Mouse (Mus musculus) forebrain, postnatal 0 days (tissue): Measurements from ENCODE around the gene Evl. TPM values are rescaled to one million over a fixed set of nuclear protein-coding genes. Genes with fewer than 3 reads are reported as not detected.

Experiments used
- ATAC-seq: fragments of 200-750 bp; cut with Nextera tagmentation; 2 replicates; pipeline ENCODE4 v1.8.0; 2017; ENCODE audit warnings: mild to moderate bottlenecking, moderate library complexity
- DNase-seq: peaks from one replicate; pipeline ENCODE4 v3.0.0-alpha.2; 2015
- H3K27ac ChIP-seq: fragments of 300-500 bp; sonication (generic); 2 replicates; pipeline ENCODE4 v1.5.1; 2014; ENCODE audit warnings: low read depth, mild to moderate bottlenecking, antibody characterized with exemption, low read length, moderate library complexity, mixed read lengths
- H3K27me3 ChIP-seq: fragments of 300-500 bp; sonication (generic); 2 replicates; pipeline ENCODE4 v1.6.1; 2014; ENCODE audit warnings: mild to moderate bottlenecking, low read length, mixed read lengths; ENCODE audit not compliant: insufficient read depth
- H3K36me3 ChIP-seq: fragments of 300-500 bp; sonication (generic); 2 replicates; pipeline ENCODE4 v1.6.1; 2014; ENCODE audit warnings: mild to moderate bottlenecking, moderate library complexity; ENCODE audit not compliant: insufficient read depth
- H3K4me1 ChIP-seq: fragments of 300-500 bp; sonication (generic); 2 replicates; pipeline ENCODE4 v1.6.1; 2014; ENCODE audit warnings: antibody characterized with exemption; ENCODE audit not compliant: insufficient read depth
- H3K4me2 ChIP-seq: fragments of 300-500 bp; sonication (generic); 2 replicates; pipeline ENCODE4 v1.6.1; 2014; ENCODE audit warnings: low read depth, mild to moderate bottlenecking, moderate library complexity
- H3K4me3 ChIP-seq: fragments of 300-500 bp; sonication (generic); 2 replicates; pipeline ENCODE4 v1.5.1; 2014; ENCODE audit warnings: low read depth, low read length, mixed read lengths
- H3K9ac ChIP-seq: fragments of 300-500 bp; sonication (generic); 2 replicates; pipeline ENCODE4 v1.6.1; 2014; ENCODE audit warnings: mild to moderate bottlenecking
- H3K9me3 ChIP-seq: fragments of 300-500 bp; sonication (generic); 2 replicates; pipeline ENCODE4 v1.6.1; 2016; ENCODE audit warnings: low read length
- CTCF ChIP-seq: sonication (generic); IDR thresholded peaks from 2 replicates; pipeline ENCODE4 v1.5.1; 2016; ENCODE audit warnings: antibody characterized with exemption, control low read depth, low read depth
- WGBS: fragments of 180-500 bp; shearing (Covaris S2); extraction: QIAGEN DNeasy Blood & Tissue Kit; methylation state at CpG from one replicate; pipeline ENCODE4 v1.1.7; 2014; 5-methylcytosine and 5-hydroxymethylcytosine counted together
- polyA plus RNA-seq: library from polyadenylated mRNA; unstranded; fragments of >200 nt; fragmentation: Nextera tagmentation; extraction: Ambion mirVana; gene quantifications from 2 replicates; pipeline ENCODE4 v1.2.1, GENCODE M21; 2015
- total RNA-seq: library from RNA; depleted of rRNA; stranded (reverse); fragments of >200 nt; gene quantifications from 2 replicates; pipeline ENCODE4 v1.2.3, GENCODE M21; 2014

Gene Evl
- total and polyA plus RNA-seq, 2 experiments from 2014 or later: 183 to 260 TPM

GRCm38 (mm10) chr12:108668606-108669235, 114.2 kb downstream of the Evl start:
- H3K9ac ChIP-seq: no peak overlapping the region
- peak; percentile 57 for DNase-seq
- H3K9me3 ChIP-seq: no peaks in the 10 kb centered on the region
- WGBS: 41% methylated on average over 8 of the region's 8 CpGs
- 0 out of 2 replicates have a peak overlapping the region, but pooled peaks have one; percentile 21 for H3K27ac ChIP-seq
- 0 out of 2 replicates have a peak, but pooled peaks cover 3% of the 10 kb centered on the region for H3K4me1 ChIP-seq
- no peak overlapping the region for H3K4me3 ChIP-seq
- peaks cover 20% of the 10 kb centered on the region for H3K36me3 ChIP-seq
- no peak overlapping the region for H3K4me2 ChIP-seq
- no peak for TF ChIP-seq CTCF
- peak; percentile 58 for ATAC-seq
- H3K27me3 ChIP-seq: no peaks in the 10 kb centered on the region

- H3K27ac ChIP-seq: no peak overlapping the region
- DNase-seq (no peak), ATAC-seq (no peak)
- 92% methylated on average over 2 of the region's 2 CpGs for WGBS
- H3K36me3 ChIP-seq: peaks cover 44% of the 10 kb centered on the region
- H3K4me2 ChIP-seq: no peak overlapping the region
- H3K9ac ChIP-seq: no peak overlapping the region
- H3K4me1 ChIP-seq: 0 out of 2 replicates have a peak, but pooled peaks cover 3% of the 10 kb centered on the region
- no peak for TF ChIP-seq CTCF
- no peaks in the 10 kb centered on the region for H3K27me3 ChIP-seq
- no peak overlapping the region for H3K4me3 ChIP-seq
- no peaks in the 10 kb centered on the region for H3K9me3 ChIP-seq
Observed at GRCm38 (mm10) chr12:108671541-108671940, 117.0 kb downstream of the Evl start.

GRCm38 (mm10) chr12:108672908-108673307, 118.4 kb downstream of the Evl start:
- Histone ChIP-seq H3K9me3 (no peaks in the 10 kb centered on the region), H3K4me3 (no peak overlapping the region), H3K27ac (no peak overlapping the region), H3K4me2 (no peak overlapping the region), H3K27me3 (no peaks in the 10 kb centered on the region), H3K4me1 (0 out of 2 replicates have a peak, but pooled peaks cover 3% of the 10 kb centered on the region), H3K9ac (no peak overlapping the region), H3K36me3 (peaks cover 55% of the 10 kb centered on the region)
- WGBS: 81% methylated on average over 4 of the region's 4 CpGs
- no peak for TF ChIP-seq CTCF
- DNase-seq (no peak), ATAC-seq (no peak)

- DNase-seq: no peak
- Histone ChIP-seq H3K27me3 (no peaks in the 10 kb centered on the region), H3K27ac (no peak overlapping the region), H3K4me1 (0 out of 2 replicates have a peak, but pooled peaks cover 2% of the 10 kb centered on the region), H3K9me3 (no peaks in the 10 kb centered on the region), H3K36me3 (peaks cover 57% of the 10 kb centered on the region), H3K9ac (no peak overlapping the region), H3K4me2 (no peak overlapping the region), H3K4me3 (no peak overlapping the region)
- no peak for TF ChIP-seq CTCF
- no peak for ATAC-seq
- WGBS: 70% methylated on average over 3 of the region's 3 CpGs
Observed at GRCm38 (mm10) chr12:108673546-108673945, 119.0 kb downstream of the Evl start.

- H3K4me2 ChIP-seq: no peak overlapping the region
- H3K9ac ChIP-seq: no peak overlapping the region
- H3K36me3 ChIP-seq: peaks cover 65% of the 10 kb centered on the region
- no peak for TF ChIP-seq CTCF
- ATAC-seq: no peak; the same call in 1 of the 2 replicates
- peak; percentile 21 for DNase-seq
- H3K27ac ChIP-seq: no peak overlapping the region
- no peak overlapping the region for H3K4me3 ChIP-seq
- WGBS: 63% methylated on average over 4 of the region's 4 CpGs
- no peaks in the 10 kb centered on the region for H3K9me3 ChIP-seq
- no peaks in the 10 kb centered on the region for H3K4me1 ChIP-seq
- H3K27me3 ChIP-seq: no peaks in the 10 kb centered on the region
Observed at GRCm38 (mm10) chr12:108674502-108674901, 120.0 kb downstream of the Evl start.

GRCm38 (mm10) chr12:108674916-108675315, 120.4 kb downstream of the Evl start:
- ATAC-seq (no peak), DNase-seq (no peak)
- no peak for TF ChIP-seq CTCF
- Histone ChIP-seq H3K36me3 (peaks cover 66% of the 10 kb centered on the region), H3K4me3 (no peak overlapping the region), H3K27me3 (no peaks in the 10 kb centered on the region), H3K27ac (no peak overlapping the region), H3K9me3 (no peaks in the 10 kb centered on the region), H3K9ac (no peak overlapping the region), H3K4me2 (no peak overlapping the region), H3K4me1 (no peaks in the 10 kb centered on the region)
- 92% methylated on average over 2 of the region's 2 CpGs for WGBS

- DNase-seq: no peak
- 84% methylated on average over 8 of the region's 8 CpGs for WGBS
- TF ChIP-seq CTCF: peak; percentile 32; the same call in 1 of the 2 replicates
- Histone ChIP-seq H3K9ac (no peak overlapping the region), H3K4me2 (no peak overlapping the region), H3K27ac (no peak overlapping the region), H3K36me3 (peaks cover 71% of the 10 kb centered on the region), H3K4me1 (no peaks in the 10 kb centered on the region), H3K27me3 (no peaks in the 10 kb centered on the region), H3K9me3 (no peaks in the 10 kb centered on the region), H3K4me3 (no peak overlapping the region)
- ATAC-seq: peak; percentile 21; the same call in 1 of the 2 replicates
Observed at GRCm38 (mm10) chr12:108675614-108676401, 121.3 kb downstream of the Evl start.
